Mouse (Mus musculus) right cerebral cortex, postnatal 14 days (tissue): ENCODE results near the gene Tedc1.
A peak's percentile ranks its signal among the peaks of the same experiment; 100 is the strongest.
"Not testable (repeated sequence)": the region's sequence is repeated elsewhere in the genome, so short reads cannot be mapped to it uniquely, and the experiment has no call there.

ENCODE experiments used
- DNase-seq: peaks from one replicate; pipeline ENCODE4 v3.0.0; 2022

Gene Tedc1

GRCm38 (mm10) chr12:113155076-113155771 lies 997 bp upstream of the Tedc1 start:
- no peak for DNase-seq

GRCm38 (mm10) chr12:113156540-113156929 lies 314 bp downstream of the Tedc1 start:
- DNase-seq, result no peak

- DNase-seq, result no peak
Observed at GRCm38 (mm10) chr12:113157002-113157401, 781 bp downstream of the Tedc1 start.

- DNase-seq, result no peak
Observed at GRCm38 (mm10) chr12:113157521-113157920, 1.3 kb downstream of the Tedc1 start.

- DNase-seq, result no peak
Observed at GRCm38 (mm10) chr12:113157971-113158370, 1.8 kb downstream of the Tedc1 start.

- DNase-seq, result no peak
Observed at GRCm38 (mm10) chr12:113163561-113164006, 7.4 kb downstream of the Tedc1 start.

- no peak for DNase-seq
Observed at GRCm38 (mm10) chr12:113168031-113168536, 11.9 kb downstream of the Tedc1 start.

GRCm38 (mm10) chr12:113176960-113177725 lies 20.9 kb downstream of the Tedc1 start:
- DNase-seq, result no peak

GRCm38 (mm10) chr12:113181020-113181419 lies 24.8 kb downstream of the Tedc1 start:
- DNase-seq, result no peak

- no peak for DNase-seq
Observed at GRCm38 (mm10) chr12:113184945-113185344, 28.7 kb downstream of the Tedc1 start.

- DNase-seq, result peak; percentile 44
Observed at GRCm38 (mm10) chr12:113185442-113186291, 29.4 kb downstream of the Tedc1 start, which contains the start of gene Tmem121. Gene Tmem121 (plus strand): TSS chr12:113185930.

GRCm38 (mm10) chr12:113186326-113187010 lies 30.2 kb downstream of the Tedc1 start:
- DNase-seq, result no peak

- DNase-seq, result no peak
Observed at GRCm38 (mm10) chr12:113187011-113187375, 30.8 kb downstream of the Tedc1 start.

GRCm38 (mm10) chr12:113187584-113188295 lies 31.5 kb downstream of the Tedc1 start:
- DNase-seq, result peak; percentile 95

GRCm38 (mm10) chr12:113188349-113189055 lies 32.3 kb downstream of the Tedc1 start:
- no peak for DNase-seq

- no peak for DNase-seq
Observed at GRCm38 (mm10) chr12:113193423-113193822, 37.2 kb downstream of the Tedc1 start.

GRCm38 (mm10) chr12:113199132-113199531 lies 42.9 kb downstream of the Tedc1 start:
- DNase-seq, result not testable (repeated sequence)

- DNase-seq, result no peak
Observed at GRCm38 (mm10) chr12:113201301-113201700, 45.1 kb downstream of the Tedc1 start.

GRCm38 (mm10) chr12:113202008-113202407 lies 45.8 kb downstream of the Tedc1 start:
- DNase-seq, result no peak

- DNase-seq, result no peak
Observed at GRCm38 (mm10) chr12:113203522-113203921, 47.3 kb downstream of the Tedc1 start.
